Mouse (Mus musculus) forebrain, embryonic 10.5 days (tissue): ENCODE measurements around the gene Rab3b. TPM values are rescaled to one million over a fixed set of nuclear protein-coding genes. Genes with fewer than 3 reads are reported as not detected.

Source experiments
- DNase-seq: peaks from one replicate; pipeline ENCODE4 v3.0.0-alpha.2; 2017; ENCODE audit warnings: low spot score; ENCODE audit errors: extremely low spot score
- H3K27ac ChIP-seq: fragments of 300-500 bp; sonication (generic); 2 replicates; pipeline ENCODE4 v1.5.1; 2016; ENCODE audit warnings: mild to moderate bottlenecking
- H3K27me3 ChIP-seq: fragments of 300-500 bp; sonication (generic); 2 replicates; pipeline ENCODE4 v1.6.1; 2016; ENCODE audit warnings: mild to moderate bottlenecking; ENCODE audit not compliant: poor library complexity, severe bottlenecking
- H3K36me3 ChIP-seq: fragments of 300-500 bp; sonication (generic); replicated peaks from 2 replicates; pipeline ENCODE4 v1.6.1; 2016; ENCODE audit warnings: mild to moderate bottlenecking, moderate library complexity
- H3K4me1 ChIP-seq: fragments of 300-500 bp; sonication (generic); 2 replicates; pipeline ENCODE4 v1.6.1; 2016
- H3K4me3 ChIP-seq: fragments of 300-500 bp; sonication (generic); 2 replicates; pipeline ENCODE4 v1.5.1; 2016; ENCODE audit warnings: mild to moderate bottlenecking, moderate library complexity
- H3K9me3 ChIP-seq: fragments of 300-500 bp; sonication (generic); 2 replicates; pipeline ENCODE4 v1.6.1; 2016; ENCODE audit warnings: mild to moderate bottlenecking, moderate library complexity
- WGBS: fragments of 180-500 bp; shearing (Covaris S2); methylation state at CpG from one replicate; pipeline ENCODE4 v1.1.7; 2016; 5-methylcytosine and 5-hydroxymethylcytosine counted together
- polyA plus RNA-seq: library from polyadenylated mRNA; unstranded; fragments of >200 nt; fragmentation: Nextera tagmentation; extraction: Ambion mirVana; gene quantifications from 2 replicates; pipeline ENCODE4 v1.2.1, GENCODE M21; 2016

Gene Rab3b
- polyA plus RNA-seq, 1 experiment from 2014 or later, result 17.8 TPM

- H3K36me3 ChIP-seq, result no peaks in the 10 kb centered on the region
- H3K27me3 ChIP-seq, result peaks cover 26% of the 10 kb centered on the region; the same call in 1 of the 2 replicates
- WGBS, result 68% methylated on average over 17 of the region's 17 CpGs
- H3K27ac ChIP-seq, result 0 out of 2 replicates have a peak overlapping the region, but pooled peaks have one; percentile 6
- DNase-seq, result peak; percentile 43
- no peak overlapping the region for H3K4me3 ChIP-seq
- H3K9me3 ChIP-seq, result no peaks in the 10 kb centered on the region
- H3K4me1 ChIP-seq, result peaks cover 39% of the 10 kb centered on the region
Measured at GRCm38 (mm10) chr4:108940681-108941473, 62.0 kb downstream of the Rab3b start.

- Histone ChIP-seq H3K27me3 (peaks cover 26% of the 10 kb centered on the region; the same call in 1 of the 2 replicates), H3K27ac (no peak overlapping the region), H3K4me3 (no peak overlapping the region), H3K36me3 (no peaks in the 10 kb centered on the region), H3K9me3 (no peaks in the 10 kb centered on the region), H3K4me1 (peaks cover 39% of the 10 kb centered on the region)
- 86% methylated on average over 4 of the region's 4 CpGs for WGBS
- no peak for DNase-seq
Measured at GRCm38 (mm10) chr4:108942171-108942570, 63.3 kb downstream of the Rab3b start.

GRCm38 (mm10) chr4:108942986-108943720 lies 64.3 kb downstream of the Rab3b start:
- 92% methylated on average over 11 of the region's 11 CpGs for WGBS
- DNase-seq, result no peak
- no peaks in the 10 kb centered on the region for H3K9me3 ChIP-seq
- no peaks in the 10 kb centered on the region for H3K36me3 ChIP-seq
- peaks cover 35% of the 10 kb centered on the region for H3K4me1 ChIP-seq
- peaks cover 21% of the 10 kb centered on the region; the same call in 1 of the 2 replicates for H3K27me3 ChIP-seq
- no peak overlapping the region for H3K4me3 ChIP-seq
- H3K27ac ChIP-seq, result no peak overlapping the region

GRCm38 (mm10) chr4:108949168-108949567 lies 70.3 kb downstream of the Rab3b start:
- H3K4me3 ChIP-seq, result no peak overlapping the region
- WGBS, result 97% methylated on average over 7 of the region's 7 CpGs

GRCm38 (mm10) chr4:108950201-108950600 lies 71.3 kb downstream of the Rab3b start:
- no peaks in the 10 kb centered on the region for H3K27me3 ChIP-seq
- no peaks in the 10 kb centered on the region for H3K4me1 ChIP-seq
- no peaks in the 10 kb centered on the region; the same call in 1 of the 2 replicates for H3K9me3 ChIP-seq
- 90% methylated on average over 1 of the region's 1 CpGs for WGBS
- no peak overlapping the region for H3K27ac ChIP-seq
- no peaks in the 10 kb centered on the region for H3K36me3 ChIP-seq
- H3K4me3 ChIP-seq, result no peak overlapping the region
- DNase-seq, result no peak

More at GRCm38 (mm10) chr4:108949168-108949567, 70.3 kb downstream of the Rab3b start:
- Histone ChIP-seq H3K36me3 (no peaks in the 10 kb centered on the region), H3K9me3 (no peaks in the 10 kb centered on the region; the same call in 1 of the 2 replicates), H3K27me3 (no peaks in the 10 kb centered on the region), H3K4me1 (no peaks in the 10 kb centered on the region), H3K27ac (no peak overlapping the region)
- no peak for DNase-seq

- no peak for DNase-seq
- no peak overlapping the region for H3K27ac ChIP-seq
- H3K27me3 ChIP-seq, result no peaks in the 10 kb centered on the region
- H3K4me3 ChIP-seq, result no peak overlapping the region
- H3K36me3 ChIP-seq, result no peaks in the 10 kb centered on the region
- H3K4me1 ChIP-seq, result no peaks in the 10 kb centered on the region
- no peaks in the 10 kb centered on the region; the same call in 1 of the 2 replicates for H3K9me3 ChIP-seq
- 90% methylated on average over 4 of the region's 4 CpGs for WGBS
Measured at GRCm38 (mm10) chr4:108951663-108952062, 72.8 kb downstream of the Rab3b start.

- H3K4me1 ChIP-seq, result no peaks in the 10 kb centered on the region
- DNase-seq, result no peak
- H3K27me3 ChIP-seq, result no peaks in the 10 kb centered on the region
- 81% methylated on average over 3 of the region's 3 CpGs for WGBS
- H3K9me3 ChIP-seq, result no peaks in the 10 kb centered on the region
- H3K36me3 ChIP-seq, result no peaks in the 10 kb centered on the region
- H3K27ac ChIP-seq, result no peak overlapping the region
- H3K4me3 ChIP-seq, result no peak overlapping the region
Measured at GRCm38 (mm10) chr4:108959696-108960095, 80.8 kb downstream of the Rab3b start.

- Histone ChIP-seq H3K27ac (no peak overlapping the region), H3K36me3 (no peaks in the 10 kb centered on the region), H3K9me3 (no peaks in the 10 kb centered on the region), H3K4me3 (no peak overlapping the region), H3K4me1 (no peaks in the 10 kb centered on the region), H3K27me3 (no peaks in the 10 kb centered on the region)
- WGBS, result 88% methylated on average over 4 of the region's 4 CpGs
- DNase-seq, result no peak
Measured at GRCm38 (mm10) chr4:108960619-108961460, 82.0 kb downstream of the Rab3b start.

GRCm38 (mm10) chr4:108963017-108963416 lies 84.2 kb downstream of the Rab3b start:
- H3K27me3 ChIP-seq, result no peaks in the 10 kb centered on the region
- no peaks in the 10 kb centered on the region for H3K9me3 ChIP-seq
- no peak overlapping the region for H3K4me3 ChIP-seq
- WGBS, result 87% methylated on average over 6 of the region's 6 CpGs
- H3K36me3 ChIP-seq, result no peaks in the 10 kb centered on the region
- no peak for DNase-seq
- H3K4me1 ChIP-seq, result no peaks in the 10 kb centered on the region
- no peak overlapping the region for H3K27ac ChIP-seq

- Histone ChIP-seq H3K27ac (no peak overlapping the region), H3K4me1 (no peaks in the 10 kb centered on the region), H3K27me3 (no peaks in the 10 kb centered on the region), H3K36me3 (no peaks in the 10 kb centered on the region), H3K9me3 (no peaks in the 10 kb centered on the region), H3K4me3 (no peak overlapping the region)
- DNase-seq, result no peak
- 85% methylated on average over 3 of the region's 3 CpGs for WGBS
Measured at GRCm38 (mm10) chr4:108969517-108969916, 90.7 kb downstream of the Rab3b start.

GRCm38 (mm10) chr4:108971054-108971453 lies 92.2 kb downstream of the Rab3b start:
- WGBS, result 88% methylated on average over 5 of the region's 5 CpGs
- Histone ChIP-seq H3K9me3 (no peaks in the 10 kb centered on the region), H3K36me3 (no peaks in the 10 kb centered on the region), H3K4me1 (no peaks in the 10 kb centered on the region), H3K27me3 (no peaks in the 10 kb centered on the region), H3K27ac (no peak overlapping the region), H3K4me3 (no peak overlapping the region)
- no peak for DNase-seq

- Histone ChIP-seq H3K4me3 (no peak overlapping the region), H3K36me3 (no peaks in the 10 kb centered on the region), H3K9me3 (no peaks in the 10 kb centered on the region), H3K4me1 (no peaks in the 10 kb centered on the region), H3K27me3 (no peaks in the 10 kb centered on the region), H3K27ac (no peak overlapping the region)
- peak; percentile 24 for DNase-seq
- WGBS, result 50% methylated on average over 6 of the region's 6 CpGs
Measured at GRCm38 (mm10) chr4:108976458-108977071, 97.7 kb downstream of the Rab3b start.
